Mouse (Mus musculus) lung, adult 2 months (tissue): ENCODE measurements around the gene Adora2a. TPM values are rescaled to one million over a fixed set of nuclear protein-coding genes. Genes with fewer than 3 reads are reported as not detected.
A peak's percentile ranks its signal among the peaks of the same experiment; 100 is the strongest.

Source experiments
- DNase-seq: peaks from one replicate; pipeline ENCODE4 v3.0.0; 2022
- H3K4me1 ChIP-seq: fragments of 200-500 bp; 2 replicates; pipeline ENCODE4 v1.6.1; 2011; ENCODE audit warnings: low read length; ENCODE audit not compliant: control insufficient read depth, insufficient read depth
- H3K4me3 ChIP-seq: fragments of 200-500 bp; replicated peaks from 2 replicates; pipeline ENCODE3; 2011; ENCODE audit warnings: low read depth, mild to moderate bottlenecking, control low read depth, low read length; ENCODE audit errors: extremely low read depth
- CTCF ChIP-seq: fragments of 200-500 bp; IDR thresholded peaks from 2 replicates; pipeline ENCODE4 v1.5.1; 2011; ENCODE audit warnings: mild to moderate bottlenecking, low read length, control low read depth; ENCODE audit not compliant: insufficient read depth
- POLR2A ChIP-seq: fragments of 200-500 bp; IDR thresholded peaks from 2 replicates; pipeline ENCODE4 v1.6.1; 2011; ENCODE audit warnings: low read depth, mild to moderate bottlenecking, control low read depth, low read length, borderline replicate concordance; ENCODE audit errors: extremely low read depth
- WGBS: fragments of 180-500 bp; shearing (Covaris S2); methylation state at CpG from one replicate; pipeline ENCODE4 v1.1.7; 2018; 5-methylcytosine and 5-hydroxymethylcytosine counted together
- polyA plus RNA-seq: library from polyadenylated mRNA; depleted of rRNA; stranded (reverse); fragments of >200 nt; gene quantifications from 2 replicates; pipeline ENCODE4 v1.2.3, GENCODE M21; 2012

The Adora2a gene
- polyA plus RNA-seq, 1 experiment = 13.3 TPM

- H3K4me1 ChIP-seq = peaks cover 5% of the 10 kb centered on the region; the same call in 1 of the 2 replicates
- no peak for TF ChIP-seq CTCF
- TF ChIP-seq POLR2A = no peak
- DNase-seq = no peak
- no peak overlapping the region for H3K4me3 ChIP-seq
- WGBS = 51% methylated on average over 6 of the region's 6 CpGs
These were observed 12.3 kb upstream of the Adora2a start for GRCm38 (mm10) chr10:75304413-75304812.

GRCm38 (mm10) chr10:75307130-75307529, 9.5 kb upstream of the Adora2a start:
- no peak for DNase-seq
- WGBS = 92% methylated on average over 7 of the region's 7 CpGs
- Histone ChIP-seq H3K4me1 (peaks cover 5% of the 10 kb centered on the region; the same call in 1 of the 2 replicates), H3K4me3 (no peak overlapping the region)
- no peak for TF ChIP-seq POLR2A
- TF ChIP-seq CTCF = no peak

GRCm38 (mm10) chr10:75312361-75312760, 4.3 kb upstream of the Adora2a start:
- TF ChIP-seq POLR2A (no peak), CTCF (no peak)
- Histone ChIP-seq H3K4me1 (no peaks in the 10 kb centered on the region; the same call in 1 of the 2 replicates), H3K4me3 (no peak overlapping the region)
- DNase-seq = no peak
- WGBS = 72% methylated on average over 7 of the region's 7 CpGs

GRCm38 (mm10) chr10:75314190-75314980, 2.3 kb upstream of the Adora2a start:
- H3K4me1 ChIP-seq = peaks cover 8% of the 10 kb centered on the region
- no peak for DNase-seq
- TF ChIP-seq POLR2A (no peak), CTCF (no peak)
- no peak overlapping the region for H3K4me3 ChIP-seq
- 43% methylated on average over 6 of the region's 6 CpGs for WGBS

GRCm38 (mm10) chr10:75315756-75316155, 921 bp upstream of the Adora2a start:
- no peak for DNase-seq
- no peak for TF ChIP-seq POLR2A
- TF ChIP-seq CTCF = no peak
- peaks cover 8% of the 10 kb centered on the region for H3K4me1 ChIP-seq
- H3K4me3 ChIP-seq = no peak overlapping the region
- WGBS = 62% methylated on average over 8 of the region's 8 CpGs

- peaks cover 8% of the 10 kb centered on the region for H3K4me1 ChIP-seq
- no peak for DNase-seq
- H3K4me3 ChIP-seq = no peak overlapping the region
- 8% methylated on average over 9 of the region's 9 CpGs for WGBS
- TF ChIP-seq POLR2A (no peak), CTCF (no peak)
These were observed 205 bp upstream of the Adora2a start for GRCm38 (mm10) chr10:75316472-75316871.

GRCm38 (mm10) chr10:75316908-75317761, 458 bp downstream of the Adora2a start:
- TF ChIP-seq CTCF (peak; percentile 36; the same call in 1 of the 2 replicates), POLR2A (no peak)
- peaks cover 8% of the 10 kb centered on the region for H3K4me1 ChIP-seq
- WGBS = under 1% methylated on average over 81 of the region's 81 CpGs
- peak; percentile 70 for DNase-seq
- peak overlapping the region; percentile 71 for H3K4me3 ChIP-seq

- DNase-seq = no peak
- TF ChIP-seq CTCF (no peak), POLR2A (no peak)
- Histone ChIP-seq H3K4me1 (peaks cover 8% of the 10 kb centered on the region), H3K4me3 (peak overlapping the region; percentile 71)
- WGBS = 59% methylated on average over 6 of the region's 6 CpGs
These were observed 1.5 kb downstream of the Adora2a start for GRCm38 (mm10) chr10:75318206-75318605.

- WGBS = 44% methylated on average over 4 of the region's 4 CpGs
- TF ChIP-seq POLR2A (no peak), CTCF (no peak)
- H3K4me1 ChIP-seq = peaks cover 8% of the 10 kb centered on the region
- no peak for DNase-seq
- H3K4me3 ChIP-seq = no peak overlapping the region
These were observed 3.6 kb downstream of the Adora2a start for GRCm38 (mm10) chr10:75320321-75320720.

GRCm38 (mm10) chr10:75322966-75323365, 6.3 kb downstream of the Adora2a start:
- no peak for TF ChIP-seq POLR2A
- no peak for TF ChIP-seq CTCF
- no peak for DNase-seq
- H3K4me3 ChIP-seq = no peak overlapping the region
- H3K4me1 ChIP-seq = peaks cover 14% of the 10 kb centered on the region
- WGBS = 51% methylated on average over 6 of the region's 6 CpGs
